Mouse (Mus musculus): ENCODE results near the gene Slc13a2.

Slc13a2 gene

GRCm38 (mm10) chr11:78392728-78393127 lies 29.3 kb downstream of the Slc13a2 start:
- DNase-seq (ENCODE audit: low spot score in 2 of 2) = no peak

GRCm38 (mm10) chr11:78386508-78387043 lies 35.4 kb downstream of the Slc13a2 start, which contains the start of gene Foxn1:
Gene Foxn1 (minus strand): TSS chr11:78386558.
- no peak for DNase-seq (ENCODE audit: low spot score in 2 of 2)

GRCm38 (mm10) chr11:78385776-78386175 lies 36.2 kb downstream of the Slc13a2 start:
- DNase-seq (ENCODE audit: low spot score in 2 of 2) = no peak

GRCm38 (mm10) chr11:78382701-78383100 lies 39.3 kb downstream of the Slc13a2 start:
- no peak for DNase-seq (ENCODE audit: low spot score in 2 of 2)

- no peak for DNase-seq (ENCODE audit: low spot score in 2 of 2)
Measured at GRCm38 (mm10) chr11:78382286-78382685, 39.7 kb downstream of the Slc13a2 start.

- DNase-seq (ENCODE audit: low spot score in 2 of 2) = no peak
Measured at GRCm38 (mm10) chr11:78380996-78381395, 41.0 kb downstream of the Slc13a2 start.

GRCm38 (mm10) chr11:78380351-78380750 lies 41.7 kb downstream of the Slc13a2 start:
- no peak for DNase-seq (ENCODE audit: low spot score in 2 of 2)

GRCm38 (mm10) chr11:78377549-78378159 lies 44.4 kb downstream of the Slc13a2 start:
- no peak for DNase-seq (ENCODE audit: low spot score in 2 of 2)

- DNase-seq (ENCODE audit: low spot score in 2 of 2) = no peak
Measured at GRCm38 (mm10) chr11:78374147-78374546, 47.9 kb downstream of the Slc13a2 start.

GRCm38 (mm10) chr11:78372610-78373009 lies 49.4 kb downstream of the Slc13a2 start:
- DNase-seq (ENCODE audit: low spot score in 2 of 2) = no peak

GRCm38 (mm10) chr11:78372166-78372565 lies 49.9 kb downstream of the Slc13a2 start:
- no peak for DNase-seq (ENCODE audit: low spot score in 2 of 2)

GRCm38 (mm10) chr11:78371711-78372110 lies 50.3 kb downstream of the Slc13a2 start:
- DNase-seq (ENCODE audit: low spot score in 2 of 2) = no peak

- DNase-seq (ENCODE audit: low spot score in 2 of 2) = no peak
Measured at GRCm38 (mm10) chr11:78370389-78370788, 51.6 kb downstream of the Slc13a2 start.

GRCm38 (mm10) chr11:78367456-78368225 lies 54.4 kb downstream of the Slc13a2 start:
- no peak for DNase-seq (ENCODE audit: low spot score in 2 of 2)

GRCm38 (mm10) chr11:78364103-78364502 lies 57.9 kb downstream of the Slc13a2 start:
- no peak for DNase-seq (ENCODE audit: low spot score in 2 of 2)

- no peak for DNase-seq (ENCODE audit: low spot score in 2 of 2)
Measured at GRCm38 (mm10) chr11:78363309-78364007, 58.6 kb downstream of the Slc13a2 start.

GRCm38 (mm10) chr11:78360789-78361131 lies 61.3 kb downstream of the Slc13a2 start:
- no peak for DNase-seq (ENCODE audit: low spot score in 2 of 2)

- peak in 1 of 2 experiments; percentile 48 for DNase-seq (ENCODE audit: low spot score in 2 of 2)
Measured at GRCm38 (mm10) chr11:78360125-78360788, 61.8 kb downstream of the Slc13a2 start.

- DNase-seq (ENCODE audit: low spot score in 2 of 2) = no peak
Measured at GRCm38 (mm10) chr11:78358330-78359007, 63.5 kb downstream of the Slc13a2 start.

GRCm38 (mm10) chr11:78355471-78356238 lies 66.4 kb downstream of the Slc13a2 start:
- no peak for DNase-seq (ENCODE audit: low spot score in 2 of 2)
